Mouse (Mus musculus) T-helper 2 cell (primary cell): ENCODE measurements at regions not wholly inside any gene's neighbourhood (a gene's known extent, or its start where the extent isn't known, plus 50 kb on each side); places are given as distances from the start of the nearest gene placed in this dataset.

Experiments used
- in situ Hi-C: fragments of 300-600 bp; cut with MboI, MseI; formaldehyde crosslinking; loops from one replicate; pipeline ENCODE4 v1.15.1; 2025; ENCODE audit warnings: high pct_unique_total_duplicates

DNA sequence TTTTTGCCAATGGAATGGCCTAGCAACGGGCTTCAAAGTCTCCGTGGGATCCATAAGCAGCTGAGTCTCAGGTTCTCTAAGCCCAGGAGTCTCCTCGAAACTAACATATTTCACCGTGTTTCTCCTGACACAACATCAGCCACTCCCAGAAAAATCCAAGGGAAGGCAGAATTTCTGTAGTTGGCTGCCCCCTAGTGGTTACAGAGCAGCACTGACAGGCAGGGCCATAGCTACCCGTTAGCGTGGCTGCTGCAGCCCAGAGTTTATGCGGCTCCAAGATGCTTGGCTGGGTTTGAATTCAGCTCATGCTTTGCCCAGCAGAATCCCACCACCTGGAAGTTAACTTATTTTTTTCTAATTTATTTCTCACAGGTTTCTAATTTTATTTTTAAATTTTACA lies 140.9 kb upstream of the Tmem164 start:
- in situ Hi-C loops: loop anchor here (10.0 kb wide), 1 partner anchor 1955 kb away; no protein-coding TSS in a partner anchor

DNA sequence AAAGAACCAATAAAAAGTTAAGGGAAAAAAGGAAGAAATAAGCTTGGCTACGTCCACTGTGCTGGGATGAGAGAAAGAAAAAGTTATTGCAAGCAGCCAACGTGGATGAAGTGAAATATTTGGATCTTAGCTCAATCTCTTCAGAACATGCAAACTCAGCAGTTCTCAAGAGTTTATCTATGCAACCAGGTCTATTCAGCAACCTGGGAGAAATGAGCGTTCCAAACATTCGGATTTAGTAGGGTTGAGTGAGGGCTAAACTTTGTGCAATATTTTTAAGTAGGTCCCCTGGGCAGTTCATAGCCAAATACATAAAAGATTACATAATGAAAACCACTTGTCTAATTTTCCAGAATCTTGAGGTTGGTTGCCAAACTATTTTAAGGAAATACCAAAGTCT lies 129.0 kb upstream of the Tmem164 start:
- in situ Hi-C loops: loop anchor here (5.0 to 25.0 kb wide), 2 partner anchors 255 to 485 kb away; no protein-coding TSS in a partner anchor

DNA sequence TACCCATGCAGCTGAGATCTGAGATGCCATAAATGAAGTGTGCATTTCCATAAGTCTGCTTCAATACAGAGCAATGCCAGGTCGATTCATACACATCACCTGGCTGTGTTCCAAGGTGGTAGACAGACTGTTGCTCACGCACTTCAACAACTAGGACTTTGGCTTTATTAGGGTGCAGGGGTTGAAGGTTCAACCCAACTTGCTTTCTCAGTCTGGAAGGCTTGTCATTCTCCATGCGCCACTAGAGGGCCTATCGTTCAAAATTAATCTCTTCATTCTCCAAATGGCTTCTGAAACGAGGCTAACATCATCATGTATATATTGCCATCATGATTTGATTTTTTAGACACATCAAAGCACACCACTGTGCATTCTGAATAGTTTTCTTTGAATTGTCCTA lies 127.0 kb upstream of the Tmem164 start:
- in situ Hi-C loops: loop anchor here (5.0 to 25.0 kb wide), 2 partner anchors 253 to 483 kb away; no protein-coding TSS in a partner anchor

DNA sequence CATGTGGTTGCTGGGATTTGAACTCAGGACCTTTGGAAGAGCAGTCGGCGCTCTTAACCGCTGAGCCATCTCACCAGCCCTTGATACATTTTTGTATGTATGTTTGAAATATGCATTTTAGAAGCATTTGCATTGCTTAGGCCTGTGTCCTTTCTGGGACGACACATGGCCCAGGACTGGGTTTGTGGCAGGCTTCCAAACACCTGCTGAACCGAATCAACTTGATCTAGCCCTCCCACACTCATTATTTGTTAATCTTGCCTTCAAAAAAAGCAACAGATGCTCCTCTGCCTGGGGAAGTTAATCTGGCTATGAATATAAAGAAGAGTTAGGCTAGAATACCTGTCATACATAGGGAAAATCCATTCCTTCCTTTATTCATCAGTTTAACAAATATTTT lies 123.7 kb upstream of the Tmem164 start:
- in situ Hi-C loops: loop anchor here (25.0 kb wide), 1 partner anchor 480 kb away; no protein-coding TSS in a partner anchor

DNA sequence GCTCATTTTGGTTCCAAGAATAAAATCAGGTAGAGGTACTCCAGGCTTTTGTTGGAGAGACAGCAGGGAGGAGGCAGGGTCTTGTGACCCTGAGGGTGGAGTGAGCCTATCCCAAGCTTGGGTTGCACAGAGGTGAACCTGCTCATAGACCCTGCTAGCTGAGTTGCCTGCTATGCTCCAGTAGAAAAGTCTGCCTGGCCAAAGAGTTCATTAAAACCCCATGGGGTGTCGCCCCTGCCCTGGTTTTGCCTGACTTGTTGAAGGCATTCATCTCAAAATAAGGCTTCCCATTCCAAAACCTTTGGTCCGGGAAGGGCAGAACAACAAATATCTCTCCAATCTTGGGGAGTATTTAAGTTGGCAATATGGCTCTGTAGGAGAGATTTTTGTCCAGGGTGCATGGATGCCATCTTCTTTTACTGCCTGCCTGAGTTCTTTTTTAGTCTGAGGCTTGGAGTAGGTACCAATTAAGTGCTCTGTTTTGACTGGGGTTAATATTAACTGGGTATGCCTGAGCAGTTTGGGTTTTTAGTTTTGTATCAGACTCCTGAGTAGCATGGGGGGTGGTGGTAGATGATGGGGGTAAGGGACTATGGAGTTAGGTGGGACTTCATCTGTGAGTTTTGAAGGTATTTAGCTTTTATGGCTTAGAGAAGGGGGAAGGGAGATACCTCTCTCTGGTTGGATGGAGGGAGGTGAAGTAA lies 120.8 kb upstream of the Tmem164 start:
- in situ Hi-C loops: loop anchor here (25.0 kb wide), 1 partner anchor 477 kb away; no protein-coding TSS in a partner anchor

DNA sequence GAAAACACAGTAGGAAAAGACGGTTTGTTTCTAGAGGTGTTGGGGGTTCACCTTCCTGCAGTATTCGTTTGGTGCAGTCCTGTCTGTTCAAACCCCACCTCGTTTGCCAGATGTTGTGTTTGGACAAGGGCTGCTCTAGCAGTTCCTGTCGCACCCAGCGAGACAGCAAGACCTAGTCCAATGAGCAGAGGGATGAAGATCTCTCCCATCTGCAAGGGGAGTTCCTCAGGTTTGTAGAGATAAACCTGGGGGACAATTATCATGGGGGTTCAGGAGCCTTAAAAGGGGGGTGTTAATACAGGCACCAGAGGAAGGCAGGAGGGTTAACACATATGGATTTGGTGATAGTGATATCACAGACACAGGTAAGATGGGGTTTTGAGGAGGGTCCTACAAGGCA lies 119.4 kb upstream of the Tmem164 start:
- in situ Hi-C loops: loop anchor here (25.0 kb wide), 1 partner anchor 476 kb away; no protein-coding TSS in a partner anchor

DNA sequence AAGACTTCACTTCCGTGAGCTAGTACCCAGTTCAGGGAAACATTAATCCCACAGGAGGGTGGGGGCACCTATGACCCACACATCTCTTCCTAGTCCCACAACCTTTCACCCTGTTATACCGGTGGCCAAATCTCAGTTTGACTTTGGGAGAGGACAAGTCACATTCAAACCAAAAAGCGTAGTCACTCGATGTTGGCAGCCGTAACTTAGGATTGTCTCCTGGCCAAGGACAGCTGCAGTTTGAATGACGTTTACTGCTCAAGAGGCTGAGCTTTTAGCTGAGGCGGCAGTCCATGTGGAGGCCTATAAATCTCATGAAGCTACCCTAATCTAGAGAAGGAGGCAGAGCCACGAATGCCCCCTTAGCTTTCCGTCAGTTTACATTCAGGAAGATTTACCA lies 117.0 kb upstream of the Tmem164 start:
- in situ Hi-C loops: loop anchor here (25.0 kb wide), 1 partner anchor 473 kb away; no protein-coding TSS in a partner anchor

DNA sequence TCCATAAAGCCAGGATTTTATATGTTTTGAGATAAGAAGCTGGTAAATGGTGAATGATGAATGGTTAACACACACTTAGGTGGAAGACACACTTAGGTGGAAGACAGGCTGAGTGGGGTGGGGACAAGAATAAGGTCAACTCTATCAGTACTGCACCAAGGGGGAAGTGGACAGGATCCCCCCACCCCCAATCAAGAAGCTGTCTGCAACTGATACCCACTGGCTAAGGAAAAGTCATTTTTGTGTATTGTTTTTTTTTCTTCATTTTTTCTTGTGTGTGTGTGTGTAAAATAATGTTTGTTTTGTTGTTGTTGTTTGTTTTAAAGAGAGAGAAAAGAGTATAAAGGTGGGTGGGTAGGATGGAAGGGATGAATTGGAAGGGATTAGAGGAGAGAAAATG lies 109.4 kb upstream of the Tmem164 start:
- in situ Hi-C loops: loop anchor here (10.0 to 25.0 kb wide), 3 partner anchors 223 to 1577 kb away; no protein-coding TSS in a partner anchor

DNA sequence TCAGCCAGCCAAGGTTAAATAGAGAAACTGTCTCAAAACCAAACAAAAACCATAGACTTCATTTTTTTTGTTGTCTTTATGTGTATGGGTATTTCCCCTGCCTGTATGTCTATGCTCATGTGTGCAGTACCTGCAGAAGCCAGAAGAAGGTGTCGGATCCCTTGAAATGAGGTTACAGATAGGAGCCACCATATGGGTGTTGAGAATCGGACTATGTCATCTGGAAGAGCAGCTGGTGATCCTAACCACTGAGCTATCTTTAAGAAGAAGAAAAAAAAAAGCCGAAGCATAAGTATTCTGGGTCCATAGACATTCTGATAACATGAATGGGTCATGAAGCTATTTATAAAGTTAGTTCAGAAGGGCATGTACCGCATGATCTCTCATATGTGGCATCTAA lies 107.2 kb upstream of the Tmem164 start:
- in situ Hi-C loops: loop anchor here (10.0 to 25.0 kb wide), 3 partner anchors 221 to 1579 kb away; no protein-coding TSS in a partner anchor

DNA sequence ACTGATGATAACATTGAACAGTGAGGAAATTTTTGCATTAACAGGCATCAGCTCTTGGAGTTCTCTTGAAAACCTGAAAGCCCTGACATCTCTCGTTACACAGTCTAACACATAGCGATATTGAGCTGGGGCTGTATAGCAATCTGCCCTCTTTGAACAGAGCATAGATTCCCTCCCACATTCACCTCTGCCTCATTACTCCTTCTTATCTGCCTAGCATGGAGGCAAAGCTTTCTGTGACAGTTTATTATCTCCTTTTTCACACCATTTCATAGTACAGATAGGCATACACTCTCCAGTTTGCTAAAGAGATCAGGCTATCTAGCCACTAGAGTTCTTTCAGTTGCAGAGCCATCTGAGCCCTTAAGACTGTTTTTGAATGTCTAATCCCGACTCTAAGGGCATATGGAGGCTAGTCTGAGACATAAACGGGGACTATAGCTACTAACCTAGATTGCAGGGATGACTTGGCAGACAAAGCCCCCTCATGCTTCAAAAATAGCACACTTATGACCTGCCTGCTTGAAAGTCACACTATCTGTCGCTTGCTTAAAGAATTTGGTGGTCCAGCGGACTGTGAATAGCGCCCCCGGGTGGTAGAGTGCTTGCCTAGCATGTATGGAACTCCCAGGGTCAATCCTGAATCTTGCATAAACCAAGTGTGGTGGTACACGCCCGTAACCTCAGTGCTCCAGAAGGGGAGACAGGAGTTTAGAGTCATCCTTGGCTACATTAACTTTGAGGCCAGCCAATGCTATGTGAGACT lies 106.1 kb upstream of the Tmem164 start:
- in situ Hi-C loops: loop anchor here (10.0 to 25.0 kb wide), 3 partner anchors 220 to 1580 kb away; no protein-coding TSS in a partner anchor

DNA sequence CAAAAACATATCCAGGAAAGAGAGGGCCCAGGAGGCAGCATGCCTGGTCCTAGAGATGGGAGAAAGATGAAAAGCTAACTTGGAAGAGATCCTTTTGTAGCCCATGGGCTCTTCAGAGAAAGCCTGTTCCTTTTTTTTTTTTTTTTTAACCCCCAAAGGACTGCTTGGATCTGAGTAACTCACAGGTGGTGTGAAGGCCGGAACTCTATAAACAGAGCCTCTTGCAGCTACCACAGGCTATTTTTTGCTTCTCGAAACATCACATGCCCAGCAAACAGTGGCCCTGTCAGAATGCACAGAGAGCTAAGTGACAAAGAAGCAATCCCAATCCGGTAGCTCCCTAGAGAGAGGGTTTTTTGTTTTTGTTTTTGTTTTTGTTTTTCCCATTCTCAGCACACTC lies 105.1 kb upstream of the Tmem164 start:
- in situ Hi-C loops: loop anchor here (10.0 kb wide), 2 partner anchors 219 to 1581 kb away; no protein-coding TSS in a partner anchor

DNA sequence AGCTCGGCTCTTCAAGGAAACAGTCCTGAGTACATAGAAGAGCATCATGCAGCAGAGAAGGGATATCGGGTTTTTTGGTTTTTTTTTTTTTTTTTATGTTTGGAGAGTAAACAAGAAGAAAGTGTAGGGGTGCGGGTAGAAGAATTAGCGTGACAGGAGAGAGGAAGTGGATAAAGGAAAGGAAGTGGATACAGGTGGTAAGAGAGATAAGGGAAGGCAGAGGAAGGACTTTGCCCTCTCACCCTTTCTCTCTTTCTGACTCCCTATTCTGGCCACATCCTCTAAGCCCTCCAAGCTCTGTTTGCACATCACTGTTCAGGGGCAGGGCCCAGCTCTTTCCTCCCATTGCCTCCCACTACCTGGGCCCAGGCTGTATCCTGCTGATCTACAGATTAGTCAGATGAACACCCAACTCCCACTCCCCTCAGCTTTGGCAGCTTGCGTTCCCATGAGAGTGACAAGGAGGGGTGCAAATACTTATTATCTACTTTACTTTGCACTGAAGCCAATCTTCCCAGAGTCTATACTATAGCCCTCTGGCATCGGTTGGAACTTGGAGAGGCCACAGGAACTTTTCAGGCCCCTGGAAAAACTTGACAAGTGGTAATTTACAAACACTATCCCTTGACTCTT lies 103.6 kb upstream of the Tmem164 start:
- in situ Hi-C loops: loop anchor here (10.0 kb wide), 2 partner anchors 217 to 1583 kb away; no protein-coding TSS in a partner anchor

DNA sequence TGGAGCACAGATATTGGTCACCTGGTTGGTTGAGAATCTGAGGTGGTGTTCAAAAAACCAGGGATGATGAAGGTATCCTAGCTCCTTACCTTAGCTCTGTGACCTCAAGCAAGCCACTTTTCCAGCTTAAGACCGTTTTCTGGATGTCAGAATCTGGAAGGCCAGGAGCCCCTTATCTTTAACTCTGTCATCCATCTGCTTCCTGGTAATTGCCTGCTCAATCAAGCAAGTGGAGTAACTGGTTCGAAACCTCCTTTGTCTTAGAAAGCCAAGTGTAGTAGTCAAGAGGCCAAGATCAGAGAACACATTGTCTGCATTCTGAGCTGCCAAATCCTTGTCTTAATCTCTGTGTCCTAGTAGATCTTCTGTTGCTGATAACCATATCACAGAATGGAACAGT lies 95.9 kb upstream of the Tmem164 start:
- in situ Hi-C loops: no loop called here

DNA sequence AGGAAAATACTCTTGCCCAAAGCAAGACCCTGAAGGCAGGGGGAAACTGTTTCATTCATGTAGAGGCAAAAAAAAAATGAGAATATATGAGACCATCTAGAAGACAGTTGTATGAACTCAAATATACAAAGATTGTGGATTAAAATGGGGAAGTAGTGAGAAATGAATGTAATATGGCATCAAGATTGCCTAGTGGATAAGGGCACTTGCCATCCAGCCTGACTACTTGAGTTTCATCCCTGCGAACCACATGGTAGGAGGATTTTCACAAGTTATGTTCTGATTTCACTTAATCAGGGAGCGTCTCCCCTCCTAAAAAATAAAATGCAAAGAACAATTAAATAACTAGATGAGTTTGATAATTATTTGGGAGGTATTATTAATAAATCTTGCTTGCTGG lies 81.8 kb upstream of the Tmem164 start:
- in situ Hi-C loops: no loop called here

DNA sequence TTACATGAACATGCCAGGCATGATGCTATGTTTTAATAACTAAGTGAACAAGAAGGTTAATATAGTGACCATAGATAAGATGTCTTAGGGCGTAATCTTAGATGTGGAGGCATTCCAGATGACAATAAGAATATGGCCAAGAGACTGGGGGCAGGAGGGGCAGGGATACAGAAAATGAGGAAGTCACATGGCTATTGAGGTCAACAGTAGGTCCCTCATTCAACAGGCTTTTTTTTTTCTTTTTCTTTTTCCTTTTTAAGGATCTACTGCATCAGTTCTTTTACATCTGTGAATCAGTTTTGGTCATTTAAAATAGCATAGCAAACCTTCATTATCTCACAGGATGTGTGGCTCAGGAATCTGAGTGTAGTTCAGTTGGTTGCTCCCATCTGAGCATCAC lies 80.4 kb upstream of the Tmem164 start:
- in situ Hi-C loops: no loop called here

DNA sequence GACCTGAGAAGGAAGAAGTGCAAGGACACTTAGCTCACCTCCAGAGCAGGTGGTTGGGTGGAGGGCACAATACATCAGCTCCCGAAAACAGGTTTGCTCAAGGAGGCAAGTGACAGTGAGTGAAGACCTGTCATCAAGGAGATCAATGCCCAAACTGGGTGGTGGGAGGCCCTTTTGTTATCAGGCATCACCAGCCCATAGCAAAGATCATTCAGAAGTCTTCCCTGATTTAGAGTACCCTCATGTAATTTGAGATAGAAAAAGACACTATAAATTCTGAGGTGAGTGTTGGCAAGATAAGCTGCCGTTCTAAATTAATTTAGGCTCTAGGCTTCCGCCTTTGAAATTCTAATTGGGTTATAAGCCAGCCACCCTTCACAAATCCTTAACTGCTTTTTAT lies 76.1 kb upstream of the Tmem164 start:
- in situ Hi-C loops: no loop called here

DNA sequence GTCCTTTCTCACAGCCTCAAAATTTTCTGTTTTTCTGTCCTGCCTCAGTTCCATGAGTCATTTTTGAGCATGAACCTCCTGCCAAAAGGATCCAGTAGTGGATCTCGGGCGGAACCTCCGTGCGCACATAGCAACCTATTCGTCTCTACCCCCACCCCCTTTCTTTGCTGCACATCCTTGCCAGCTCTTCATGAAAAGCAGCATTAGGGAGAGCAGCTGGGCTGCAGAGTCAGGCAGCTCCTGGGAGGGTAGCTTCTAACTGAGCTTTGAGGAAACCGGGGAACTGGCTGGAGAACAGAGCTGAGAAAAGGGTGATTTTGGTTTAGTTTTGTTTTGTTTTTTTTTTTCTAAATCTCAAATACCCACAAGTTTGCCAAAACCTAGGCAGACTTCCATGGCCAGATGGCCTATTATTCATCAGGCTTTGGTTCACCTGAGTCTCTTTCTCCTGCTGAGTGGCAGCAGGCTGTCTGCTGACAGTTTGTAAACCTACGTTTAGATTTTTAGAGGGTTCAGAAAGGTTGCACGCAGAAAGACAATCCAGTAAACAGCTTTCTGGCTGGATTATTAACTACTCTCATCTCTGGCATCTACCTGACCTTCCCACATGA lies 74.5 kb upstream of the Tmem164 start:
- in situ Hi-C loops: no loop called here

DNA sequence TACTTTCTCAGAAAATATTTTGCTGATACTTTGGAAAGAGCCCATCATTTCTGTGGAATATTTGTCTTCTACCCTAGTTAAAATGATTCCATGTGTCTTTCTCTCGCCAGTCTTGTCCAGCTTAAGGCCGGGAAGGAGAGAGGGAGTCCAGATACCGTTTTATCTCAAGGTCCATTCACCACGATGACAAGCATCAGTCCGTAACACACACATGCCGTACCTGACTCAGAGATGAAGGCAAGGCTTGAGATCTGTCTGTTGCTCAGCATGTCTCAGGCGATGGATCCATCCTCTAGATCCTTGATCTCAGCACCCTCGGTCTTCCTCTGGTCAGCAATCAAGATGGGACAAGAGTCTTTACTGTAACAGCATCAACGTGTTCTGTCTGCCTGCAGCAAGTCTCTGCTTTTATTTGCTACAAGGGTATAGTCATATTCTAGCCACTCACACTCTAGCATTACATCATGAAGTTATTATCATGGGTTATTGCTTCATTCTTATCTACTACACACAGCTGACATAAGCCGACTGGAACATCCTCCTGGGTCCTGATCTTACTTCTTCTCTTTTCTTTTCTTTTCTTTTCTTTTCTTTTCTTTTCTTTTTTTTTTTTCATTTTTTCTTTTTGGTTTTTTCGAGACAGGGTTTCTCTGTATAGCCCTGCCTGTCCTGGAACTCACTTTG lies 64.9 kb upstream of the Tmem164 start:
- in situ Hi-C loops: no loop called here

DNA sequence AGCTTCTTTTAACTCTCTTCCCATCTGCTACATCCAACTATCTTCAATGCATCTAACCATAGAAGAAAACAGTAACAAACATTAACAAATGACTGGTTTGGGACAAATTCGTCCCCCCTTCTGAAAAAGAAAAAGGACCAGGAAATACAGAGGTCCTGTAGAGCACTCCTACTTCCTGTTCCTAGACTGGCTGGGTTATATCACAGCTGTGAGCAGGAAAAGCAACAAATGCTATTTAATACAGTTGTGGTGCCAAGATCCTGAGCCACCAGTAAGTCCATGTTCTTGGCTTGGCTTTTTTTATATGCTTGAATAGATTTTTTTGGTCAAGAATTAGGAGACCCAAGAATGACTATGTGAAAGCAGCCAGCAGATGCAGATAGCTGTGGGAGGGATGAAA lies 62.8 kb upstream of the Tmem164 start:
- in situ Hi-C loops: no loop called here

DNA sequence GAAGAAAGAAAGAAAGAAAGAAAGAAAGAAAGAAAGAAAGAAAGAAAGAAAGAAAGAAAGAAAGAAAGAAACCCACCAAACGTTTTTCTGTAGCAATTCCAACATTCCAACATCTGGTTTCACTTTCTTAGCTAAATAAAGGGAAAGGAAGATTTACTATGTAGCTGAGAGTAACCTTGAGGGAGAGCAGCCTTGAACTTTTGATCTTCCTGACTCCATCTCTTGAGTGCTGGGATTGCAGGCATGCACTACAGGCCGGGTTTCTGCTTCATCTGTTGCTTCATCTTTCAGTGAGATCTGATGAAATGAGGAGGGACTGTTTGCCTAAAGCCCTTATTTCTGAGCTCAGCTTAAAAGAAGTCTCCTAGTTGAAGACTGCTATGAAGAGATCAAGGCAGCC lies 57.8 kb upstream of the Tmem164 start:
- in situ Hi-C loops: no loop called here

DNA sequence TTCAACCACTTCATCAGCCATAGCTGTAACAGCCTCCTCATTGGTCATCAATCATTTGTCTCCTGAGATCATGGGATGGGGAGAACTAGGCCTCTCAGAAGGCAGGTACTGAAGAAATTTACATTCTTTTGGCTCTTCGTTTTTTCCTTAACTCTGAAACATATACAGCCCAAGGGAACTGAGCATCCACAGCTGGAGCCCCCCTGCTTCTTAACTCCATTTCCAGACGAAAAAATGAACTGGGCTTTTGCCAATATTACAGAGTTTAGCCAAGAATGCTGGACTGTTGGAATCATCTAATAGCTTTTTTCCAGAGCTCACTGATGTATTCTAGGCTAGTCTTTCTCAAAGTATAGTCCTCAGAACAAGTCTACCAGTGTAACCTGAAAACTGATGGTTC lies 57.3 kb upstream of the Tmem164 start:
- in situ Hi-C loops: no loop called here
